In genomic region chr8:87534846-87535245, GRCm38 (mm10) we compare ENCODE assay signal across 16 mouse cellular contexts. TPM values are rescaled to one million over a fixed set of nuclear protein-coding genes. Genes with fewer than 3 reads are reported as not detected.
DNase-seq lines count a peak whose midpoint lies in the region; ATAC-seq and TF ChIP-seq lines count a peak whose summit lies in the region.
"Had no signal": no experiment of that assay in that cellular context is flagged by ENCODE, and none has a peak within 500 bp of the region (broad histone marks: within the 10 kb centered on the region; RNA-seq: fewer than 3 reads in every experiment).

No protein-coding gene starts in this region.

- WGBS in midbrain, embryonic 14.5 days = 50% methylated on average over 2 of the region's 2 CpGs
- 41% methylated on average over 2 of the region's 2 CpGs for WGBS in midbrain, embryonic 16.5 days
- 17% methylated on average over 2 of the region's 2 CpGs for WGBS in stomach, postnatal 0 days
- WGBS in heart, adult 2 months = 25% methylated on average over 2 of the region's 2 CpGs

- no peak for TF ChIP-seq EP300 in stomach, postnatal 0 days (optimal IDR thresholded peaks at IDR 0.05)
- no peak for TF ChIP-seq EP300 in heart, adult 2 months (IDR thresholded peaks at IDR 0.05; ENCODE audit: insufficient read depth, low read depth, low read length)

- no peak overlapping the region for H3K9ac ChIP-seq in midbrain, embryonic 14.5 days (replicated peaks; ENCODE audit: low read length)
- no peak overlapping the region for H3K9ac ChIP-seq in midbrain, embryonic 16.5 days (ENCODE audit: low read depth, low read length)
- no peak overlapping the region for H3K9ac ChIP-seq in stomach, postnatal 0 days (ENCODE audit: low read length)
- H3K9ac ChIP-seq in heart, adult 2 months (ENCODE audit: low read depth, low read length) = no peak overlapping the region

- H3K9me3 ChIP-seq in midbrain, embryonic 14.5 days (ENCODE audit: control insufficient read depth, low read length) = no peaks in the 10 kb centered on the region
- H3K9me3 ChIP-seq in midbrain, embryonic 16.5 days (replicated peaks; ENCODE audit: control insufficient read depth, low read length, poor library complexity, severe bottlenecking) = no peaks in the 10 kb centered on the region
- no peaks in the 10 kb centered on the region for H3K9me3 ChIP-seq in stomach, postnatal 0 days (ENCODE audit: control insufficient read depth, low read length)
- H3K9me3 ChIP-seq: heart, embryonic 10.5 days had no signal

- H3K4me1 ChIP-seq in midbrain, embryonic 14.5 days (ENCODE audit: control insufficient read depth, insufficient read depth, low read length) = no peaks in the 10 kb centered on the region
- H3K4me1 ChIP-seq in midbrain, embryonic 16.5 days (ENCODE audit: control insufficient read depth, insufficient read depth, low read length) = peaks cover under 1% of the 10 kb centered on the region; the same call in 1 of the 2 replicates
- H3K4me1 ChIP-seq in stomach, postnatal 0 days (replicated peaks; ENCODE audit: control insufficient read depth, insufficient read depth) = no peaks in the 10 kb centered on the region
- no peaks in the 10 kb centered on the region; the same call in 1 of the 2 replicates for H3K4me1 ChIP-seq in heart, adult 2 months (ENCODE audit: control insufficient read depth, insufficient read depth, low read length)

- DNase-seq in heart, adult 11 months = peak; percentile 66
- no peak for DNase-seq in heart, adult 8-10 months (ENCODE audit: low spot score)
- DNase-seq in midbrain, embryonic 14.5 days = peak; percentile 25
- peak; percentile 40 for DNase-seq in cerebellum, adult 9-11 months
- DNase-seq in stomach, postnatal 0 days (ENCODE audit: low spot score) = no peak
- no peak for DNase-seq in liver
- no peak for DNase-seq in heart, adult 2 months
- DNase-seq: adrenal gland, postnatal 10 days; heart, postnatal 36 days; kidney, adult 9 months had no signal

- H3K27ac ChIP-seq in midbrain, embryonic 14.5 days (replicated peaks; ENCODE audit: low read depth, low read length) = no peak overlapping the region
- no peak overlapping the region for H3K27ac ChIP-seq in midbrain, embryonic 16.5 days (ENCODE audit: low read length)
- no peak overlapping the region for H3K27ac ChIP-seq in stomach, postnatal 0 days (replicated peaks)
- no peak overlapping the region for H3K27ac ChIP-seq in heart, adult 2 months
- H3K27ac ChIP-seq: heart, embryonic 10.5 days had no signal

- no peaks in the 10 kb centered on the region for H3K27me3 ChIP-seq in midbrain, embryonic 14.5 days (ENCODE audit: control insufficient read depth, insufficient read depth, low read length)
- H3K27me3 ChIP-seq in midbrain, embryonic 16.5 days (ENCODE audit: control insufficient read depth, insufficient read depth, low read depth, low read length) = no peaks in the 10 kb centered on the region
- no peaks in the 10 kb centered on the region for H3K27me3 ChIP-seq in stomach, postnatal 0 days (ENCODE audit: control insufficient read depth, insufficient read depth, low read length)
- no peaks in the 10 kb centered on the region for H3K27me3 ChIP-seq in heart, adult 2 months (ENCODE audit: control insufficient read depth, insufficient read depth, low read length)

- no peaks in the 10 kb centered on the region for H3K36me3 ChIP-seq in midbrain, embryonic 14.5 days (ENCODE audit: control insufficient read depth, insufficient read depth, low read length)
- no peaks in the 10 kb centered on the region for H3K36me3 ChIP-seq in midbrain, embryonic 16.5 days (ENCODE audit: control insufficient read depth, insufficient read depth, low read length)
- H3K36me3 ChIP-seq in stomach, postnatal 0 days (ENCODE audit: control insufficient read depth, insufficient read depth, low read length) = no peaks in the 10 kb centered on the region
- H3K36me3 ChIP-seq in heart, adult 2 months (ENCODE audit: control insufficient read depth, insufficient read depth, low read length) = no peaks in the 10 kb centered on the region
- H3K36me3 ChIP-seq: heart, embryonic 10.5 days had no signal

- no peak for TF ChIP-seq POLR2A in heart, adult 2 months (IDR thresholded peaks at IDR 0.05; ENCODE audit: insufficient read depth, low read depth, low read length)

- peak; percentile 22; the same call in 1 of the 2 replicates for TF ChIP-seq CTCF in stomach, postnatal 0 days (IDR thresholded peaks at IDR 0.05; ENCODE audit: low read depth)
- TF ChIP-seq CTCF in heart, adult 2 months (IDR thresholded peaks at IDR 0.05) = no peak

- no peak overlapping the region for H3K4me3 ChIP-seq in midbrain, embryonic 14.5 days (replicated peaks; ENCODE audit: low read depth, low read length)
- H3K4me3 ChIP-seq in midbrain, embryonic 16.5 days (ENCODE audit: low read depth, low read length) = no peak overlapping the region
- no peak overlapping the region for H3K4me3 ChIP-seq in stomach, postnatal 0 days (ENCODE audit: low read depth, low read length)
- H3K4me3 ChIP-seq in heart, adult 2 months = no peak overlapping the region
- H3K4me3 ChIP-seq: heart, embryonic 10.5 days had no signal

- intact Hi-C loops in heart, adult 2 months (cut with DNase I) = loop anchor here (10.0 kb wide), 1 partner anchor 320 kb away; no protein-coding TSS in a partner anchor

- no peak overlapping the region for H3K4me2 ChIP-seq in midbrain, embryonic 14.5 days (ENCODE audit: low read length)
- no peak overlapping the region for H3K4me2 ChIP-seq in midbrain, embryonic 16.5 days (ENCODE audit: low read length)
- H3K4me2 ChIP-seq in stomach, postnatal 0 days (replicated peaks; ENCODE audit: low read depth) = no peak overlapping the region

- ATAC-seq in midbrain, embryonic 14.5 days (ENCODE audit: low FRiP score, low TSS enrichment) = no peak
- no peak for ATAC-seq in midbrain, embryonic 16.5 days
- no peak for ATAC-seq in stomach, postnatal 0 days (ENCODE audit: low FRiP score, low TSS enrichment)

- no peaks in the 10 kb centered on the region for H3K79me2 ChIP-seq in heart, adult 2 months (replicated peaks; ENCODE audit: control insufficient read depth, insufficient read depth, low read length)

RNA-seq across cellular contexts. Expression of gene 4933402J07Rik, which starts 28.8 kb away (rescaled TPM):
- total RNA-seq in heart, adult 8-10 months (2022) = not detected
- polyA plus RNA-seq in midbrain, embryonic 14.5 days (2014; fragmentation: Nextera tagmentation; extraction: Ambion mirVana) = not detected in 2 replicates
- polyA plus RNA-seq in midbrain, embryonic 16.5 days (2015; fragmentation: Nextera tagmentation; extraction: Ambion mirVana) = not detected in 2 replicates
- polyA plus RNA-seq in stomach, postnatal 0 days (2015; fragmentation: Nextera tagmentation; extraction: Ambion mirVana) = not detected in 2 replicates
- not detected for total RNA-seq in heart, adult 2 months (2021)
- 0.10 and 0.18 TPM in 2 replicates for polyA plus RNA-seq in heart, adult 2 months (2012; rRNA removed)
- total RNA-seq: adrenal gland, postnatal 10 days; gastrocnemius, adult 18-20 months; heart, postnatal 36 days; left cerebral cortex, postnatal 36 days; megakaryocyte progenitor cell, adult 5-6 weeks had no signal
- polyA plus RNA-seq: heart, embryonic 10.5 days; liver, embryonic 16.5 days had no signal

Comparison
In these comparisons a context has a peak if more than half of its experiments do, and no peak if none do; other contexts are left out.
1. DNase-seq: peak in heart, adult 11 months (single experiment), midbrain, embryonic 14.5 days (single experiment) and cerebellum, adult 9-11 months (single experiment); none in heart, adult 8-10 months (single experiment), stomach, postnatal 0 days (single experiment), liver (single experiment) and heart, adult 2 months (0 of 2).